ENCODE assay signal across 9 mouse cellular contexts in genomic region chr12:36041281-36041589, GRCm38 (mm10). TPM values are rescaled to one million over a fixed set of nuclear protein-coding genes. Genes with fewer than 3 reads are reported as not detected.
DNase-seq lines count a peak whose midpoint lies in the region; ATAC-seq and TF ChIP-seq lines count a peak whose summit lies in the region.
"Had no signal": no experiment of that assay in that cellular context is flagged by ENCODE, and none has a peak within 500 bp of the region (broad histone marks: within the 10 kb centered on the region; RNA-seq: fewer than 3 reads in every experiment).

No protein-coding gene starts in this region.

- no peak for ATAC-seq in kidney, embryonic 16.5 days (ENCODE audit: low FRiP score, low TSS enrichment)
- no peak for ATAC-seq in embryonic facial prominence, embryonic 12.5 days (ENCODE audit: insufficient number of reproducible peaks, insufficient read depth, low FRiP score, low TSS enrichment)
- no peak for ATAC-seq in hindbrain, postnatal 0 days
- ATAC-seq in midbrain, postnatal 0 days (ENCODE audit: low FRiP score), result no peak
- no peak for ATAC-seq in erythroid progenitor cell, adult 5-6 weeks (replicated peaks; ENCODE audit: low FRiP score, poor library complexity, severe bottlenecking)
- ATAC-seq in megakaryocyte-erythroid progenitor cell, adult 5-6 weeks (replicated peaks; ENCODE audit: low FRiP score, low TSS enrichment, poor library complexity, severe bottlenecking), result no peak

- H3K9ac ChIP-seq in kidney, embryonic 16.5 days (replicated peaks; ENCODE audit: low read length), result no peak overlapping the region; the same call in 1 of the 2 replicates
- no peak overlapping the region for H3K9ac ChIP-seq in embryonic facial prominence, embryonic 12.5 days
- H3K9ac ChIP-seq in hindbrain, postnatal 0 days (replicated peaks; ENCODE audit: low read length), result peak overlapping the region; percentile 98
- H3K9ac ChIP-seq in midbrain, postnatal 0 days (replicated peaks; ENCODE audit: low read length, poor library complexity, severe bottlenecking), result peak overlapping the region; percentile 80

- peak overlapping the region; percentile 92 for H3K4me2 ChIP-seq in kidney, embryonic 16.5 days (replicated peaks; ENCODE audit: low read depth, low read length)
- H3K4me2 ChIP-seq in embryonic facial prominence, embryonic 12.5 days (replicated peaks), result peak overlapping the region; percentile 89
- H3K4me2 ChIP-seq in hindbrain, postnatal 0 days (ENCODE audit: low read depth, low read length), result peak overlapping the region; percentile 67
- peak overlapping the region; percentile 67 for H3K4me2 ChIP-seq in midbrain, postnatal 0 days (ENCODE audit: low read depth, low read length, poor library complexity, severe bottlenecking)

- no peaks in the 10 kb centered on the region for H3K36me3 ChIP-seq in kidney, embryonic 16.5 days (ENCODE audit: insufficient read depth, low read length)
- H3K36me3 ChIP-seq in embryonic facial prominence, embryonic 12.5 days, result no peaks in the 10 kb centered on the region
- H3K36me3 ChIP-seq in hindbrain, postnatal 0 days (ENCODE audit: insufficient read depth, low read length), result no peaks in the 10 kb centered on the region
- no peaks in the 10 kb centered on the region for H3K36me3 ChIP-seq in midbrain, postnatal 0 days (ENCODE audit: insufficient read depth, low read length)

- peaks cover 12% of the 10 kb centered on the region; the same call in 1 of the 2 replicates for H3K4me1 ChIP-seq in kidney, embryonic 16.5 days (ENCODE audit: insufficient read depth, low read length)
- peaks cover 12% of the 10 kb centered on the region for H3K4me1 ChIP-seq in embryonic facial prominence, embryonic 12.5 days
- H3K4me1 ChIP-seq in hindbrain, postnatal 0 days (ENCODE audit: insufficient read depth, low read length), result 0 out of 2 replicates have a peak, but pooled peaks cover 8% of the 10 kb centered on the region
- H3K4me1 ChIP-seq in midbrain, postnatal 0 days (ENCODE audit: insufficient read depth, low read length), result no peaks in the 10 kb centered on the region; the same call in 1 of the 2 replicates

- no peak for TF ChIP-seq CTCF in hindbrain, postnatal 0 days (IDR thresholded peaks at IDR 0.05; ENCODE audit: low read depth)
- TF ChIP-seq CTCF in midbrain, postnatal 0 days (IDR thresholded peaks at IDR 0.05), result no peak

- H3K27me3 ChIP-seq in kidney, embryonic 16.5 days (ENCODE audit: insufficient read depth, low read length), result 0 out of 2 replicates have a peak, but pooled peaks cover 2% of the 10 kb centered on the region
- H3K27me3 ChIP-seq in embryonic facial prominence, embryonic 12.5 days, result 0 out of 2 replicates have a peak, but pooled peaks cover 2% of the 10 kb centered on the region
- no peaks in the 10 kb centered on the region for H3K27me3 ChIP-seq in hindbrain, postnatal 0 days (ENCODE audit: insufficient read depth, low read length)
- no peaks in the 10 kb centered on the region for H3K27me3 ChIP-seq in midbrain, postnatal 0 days (ENCODE audit: insufficient read depth, low read length)

- H3K4me3 ChIP-seq in kidney, embryonic 16.5 days (ENCODE audit: low read length), result peak overlapping the region; percentile 93
- peak overlapping the region; percentile 79 for H3K4me3 ChIP-seq in embryonic facial prominence, embryonic 12.5 days
- peak overlapping the region; percentile 99 for H3K4me3 ChIP-seq in hindbrain, postnatal 0 days (ENCODE audit: low read length)
- H3K4me3 ChIP-seq in midbrain, postnatal 0 days (ENCODE audit: low read depth, low read length), result peak overlapping the region; percentile 53

- no peaks in the 10 kb centered on the region for H3K9me3 ChIP-seq in kidney, embryonic 16.5 days (ENCODE audit: low read length)
- H3K9me3 ChIP-seq in embryonic facial prominence, embryonic 12.5 days, result no peaks in the 10 kb centered on the region
- no peaks in the 10 kb centered on the region for H3K9me3 ChIP-seq in hindbrain, postnatal 0 days (ENCODE audit: low read length)
- no peaks in the 10 kb centered on the region for H3K9me3 ChIP-seq in midbrain, postnatal 0 days (ENCODE audit: low read length)

- H3K27ac ChIP-seq in kidney, embryonic 16.5 days (ENCODE audit: low read length), result no peak overlapping the region
- no peak overlapping the region for H3K27ac ChIP-seq in embryonic facial prominence, embryonic 12.5 days
- peak overlapping the region; percentile 96; the same call in 1 of the 2 replicates for H3K27ac ChIP-seq in hindbrain, postnatal 0 days
- peak overlapping the region; percentile 81 for H3K27ac ChIP-seq in midbrain, postnatal 0 days (ENCODE audit: low read depth, low read length)

- 43% methylated on average over 4 of the region's 4 CpGs for WGBS in kidney, embryonic 16.5 days
- WGBS in embryonic facial prominence, embryonic 12.5 days, result 38% methylated on average over 4 of the region's 4 CpGs
- WGBS in hindbrain, postnatal 0 days, result 28% methylated on average over 4 of the region's 4 CpGs
- 33% methylated on average over 4 of the region's 4 CpGs for WGBS in midbrain, postnatal 0 days

- DNase-seq in kidney, postnatal 10 days, result no peak
- DNase-seq in hindbrain, postnatal 0 days (ENCODE audit: low spot score), result no peak
- no peak for DNase-seq in midbrain, postnatal 0 days (ENCODE audit: low spot score)
- DNase-seq in gastrocnemius, postnatal 4 days (ENCODE audit: low spot score in 2 of 2), result no peak

RNA-seq across cellular contexts. Expression of gene Tspan13, which starts 1.1 kb away (rescaled TPM):
- 91.3 and 108 TPM in 2 replicates for polyA plus RNA-seq in kidney, embryonic 16.5 days (2015; fragmentation: Nextera tagmentation; extraction: Ambion mirVana)
- polyA plus RNA-seq in embryonic facial prominence, embryonic 12.5 days (2016; fragmentation: Nextera tagmentation; extraction: Ambion mirVana), result 81.3 and 84.3 TPM in 2 replicates
- 250 and 296 TPM in 2 replicates for total RNA-seq in hindbrain, postnatal 0 days (2014; rRNA removed)
- polyA plus RNA-seq in hindbrain, postnatal 0 days (2015; fragmentation: Nextera tagmentation; extraction: Ambion mirVana), result 378 and 380 TPM in 2 replicates
- 293 and 335 TPM in 2 replicates for total RNA-seq in midbrain, postnatal 0 days (2014; rRNA removed)
- 420 and 425 TPM in 2 replicates for polyA plus RNA-seq in midbrain, postnatal 0 days (2015; fragmentation: Nextera tagmentation; extraction: Ambion mirVana)
- total RNA-seq in erythroid progenitor cell, adult 5-6 weeks (2015; ENCODE audit: low replicate concordance), result 58.4 and 68.3 TPM in 2 replicates
- total RNA-seq in erythroid progenitor cell, adult 5-6 weeks (2017; ENCODE audit: low replicate concordance), result 30.5 and 44.0 TPM in 2 replicates
- total RNA-seq in gastrocnemius, postnatal 4 days (2021), result 10 to 100 TPM; 55.4 to 70.3 TPM
- 126 and 142 TPM in 2 replicates for total RNA-seq in megakaryocyte-erythroid progenitor cell, adult 5-6 weeks (2014; fragmentation: Nextera tagmentation)
- total RNA-seq in megakaryocyte-erythroid progenitor cell, adult 5-6 weeks (2017), result 108 and 141 TPM in 2 replicates

RNA-seq across cellular contexts. Expression of gene Agr2, which starts 48.5 kb away (rescaled TPM):
- 2.2 and 2.6 TPM in 2 replicates for polyA plus RNA-seq in kidney, embryonic 16.5 days (2015; fragmentation: Nextera tagmentation; extraction: Ambion mirVana)
- polyA plus RNA-seq in embryonic facial prominence, embryonic 12.5 days (2016; fragmentation: Nextera tagmentation; extraction: Ambion mirVana), result 0.28 and 0.41 TPM in 2 replicates
- total RNA-seq in hindbrain, postnatal 0 days (2014; rRNA removed), result not detected in 2 replicates
- polyA plus RNA-seq in hindbrain, postnatal 0 days (2015; fragmentation: Nextera tagmentation; extraction: Ambion mirVana), result 0.25 TPM in 1 of 2 replicates, not detected in the other
- total RNA-seq in midbrain, postnatal 0 days (2014; rRNA removed), result not detected in 2 replicates
- polyA plus RNA-seq in midbrain, postnatal 0 days (2015; fragmentation: Nextera tagmentation; extraction: Ambion mirVana), result 0.20 TPM in 1 of 2 replicates, not detected in the other
- total RNA-seq in erythroid progenitor cell, adult 5-6 weeks (2015; ENCODE audit: low replicate concordance), result not detected in 2 replicates
- total RNA-seq in erythroid progenitor cell, adult 5-6 weeks (2017; ENCODE audit: low replicate concordance), result not detected in 2 replicates
- not detected for total RNA-seq in gastrocnemius, postnatal 4 days (2021)
- total RNA-seq in megakaryocyte-erythroid progenitor cell, adult 5-6 weeks (2014; fragmentation: Nextera tagmentation), result not detected in 2 replicates
- total RNA-seq in megakaryocyte-erythroid progenitor cell, adult 5-6 weeks (2017), result not detected in 2 replicates
- total RNA-seq: left cerebral cortex, postnatal 10 days had no signal

Comparison
In these comparisons a context has a peak if more than half of its experiments do, and no peak if none do; other contexts are left out.
1. H3K27ac ChIP-seq: peak in hindbrain, postnatal 0 days (single experiment) and midbrain, postnatal 0 days (single experiment); none in kidney, embryonic 16.5 days (single experiment) and embryonic facial prominence, embryonic 12.5 days (single experiment).
2. H3K9ac ChIP-seq: peak in hindbrain, postnatal 0 days (single experiment) and midbrain, postnatal 0 days (single experiment); none in kidney, embryonic 16.5 days (single experiment) and embryonic facial prominence, embryonic 12.5 days (single experiment).
3. Peak in every context shown above with its lines, with median percentiles within 50 percentile points of each other: H3K4me2 ChIP-seq and H3K4me3 ChIP-seq.